Mouse (Mus musculus) cerebellum, postnatal 36 days (tissue): ENCODE results near the gene Gm10644.
A peak's percentile ranks its signal among the peaks of the same experiment; 100 is the strongest.

Experiments
- DNase-seq, 2 experiments: peaks; one replicate each; pipeline ENCODE4 v3.0.0; 2021 to 2022; ENCODE audit warnings: mixed read lengths in 2 of 2

Gm10644 gene

GRCm38 (mm10) chr8:83893915-83894314 lies 61.1 kb downstream of the Gm10644 start:
- DNase-seq = peak; percentile 92 to 95

GRCm38 (mm10) chr8:83892061-83892460 lies 62.9 kb downstream of the Gm10644 start:
- DNase-seq = no peak

- no peak for DNase-seq
These were observed 66.6 kb downstream of the Gm10644 start for GRCm38 (mm10) chr8:83888409-83888808.
